Comparison of ENCODE assay signal across 19 mouse cellular contexts in genomic region chrX:150817278-150817677, GRCm38 (mm10).
"Had no signal": no experiment of that assay in that cellular context is flagged by ENCODE, and none has a peak within 500 bp of the region (broad histone marks: within the 10 kb centered on the region; RNA-seq: fewer than 3 reads in every experiment).

No protein-coding gene starts in this region.

- DNase-seq: lung, adult 18-20 months; lung, embryonic 14.5 days; lung, postnatal 14 days; lung, postnatal 36 days; retina, postnatal 1 day; right cerebral cortex, adult 18-20 months; right cerebral cortex, postnatal 25 days; right cerebral cortex, postnatal 4 days; spleen, adult 18-20 months; thymus, adult 18-20 months; thymus, postnatal 14 days; thymus, postnatal 36 days had no signal

- H3K9me3 ChIP-seq: midbrain, embryonic 13.5 days; midbrain, embryonic 15.5 days; neural tube, embryonic 13.5 days; neural tube, embryonic 15.5 days had no signal

- H3K4me2 ChIP-seq: lung, embryonic 14.5 days; midbrain, embryonic 11.5 days; midbrain, embryonic 13.5 days; midbrain, embryonic 15.5 days; neural tube, embryonic 13.5 days; neural tube, embryonic 15.5 days had no signal

- H3K27ac ChIP-seq: macrophage; midbrain, embryonic 13.5 days; midbrain, embryonic 15.5 days; neural tube, embryonic 13.5 days; neural tube, embryonic 15.5 days had no signal

- H3K4me3 ChIP-seq: megakaryocyte, embryonic 14.5 days; midbrain, embryonic 13.5 days; midbrain, embryonic 15.5 days; neural tube, embryonic 13.5 days; neural tube, embryonic 15.5 days had no signal

- H3K9ac ChIP-seq: lung, embryonic 14.5 days; midbrain, embryonic 13.5 days; midbrain, embryonic 15.5 days; neural tube, embryonic 13.5 days; neural tube, embryonic 15.5 days had no signal

- ATAC-seq: midbrain, embryonic 13.5 days; midbrain, embryonic 15.5 days had no signal

- H3K4me1 ChIP-seq: midbrain, embryonic 15.5 days had no signal

- H3K36me3 ChIP-seq: midbrain, embryonic 13.5 days; midbrain, embryonic 15.5 days; neural tube, embryonic 13.5 days; neural tube, embryonic 15.5 days had no signal

- H3K27me3 ChIP-seq: midbrain, embryonic 13.5 days; midbrain, embryonic 15.5 days had no signal
